Mouse (Mus musculus): ENCODE data around the gene Gabbr2.

Gabbr2 gene

GRCm38 (mm10) chr4:46758340-46759041, 233.2 kb downstream of the Gabbr2 start:
- DNase-seq (ENCODE audit: low spot score), result no peak

- no peak for DNase-seq (ENCODE audit: low spot score)
Observed at GRCm38 (mm10) chr4:46754407-46755194, 237.1 kb downstream of the Gabbr2 start.

- no peak for DNase-seq (ENCODE audit: low spot score)
Observed at GRCm38 (mm10) chr4:46752306-46752705, 239.4 kb downstream of the Gabbr2 start.

- no peak for DNase-seq (ENCODE audit: low spot score)
Observed at GRCm38 (mm10) chr4:46749015-46749414, 242.7 kb downstream of the Gabbr2 start.

GRCm38 (mm10) chr4:46747007-46747746, 244.5 kb downstream of the Gabbr2 start:
- peak; percentile 57 for DNase-seq (ENCODE audit: low spot score)

- no peak for DNase-seq (ENCODE audit: low spot score)
Observed at GRCm38 (mm10) chr4:46745536-46745935, 246.1 kb downstream of the Gabbr2 start.

- DNase-seq (ENCODE audit: low spot score), result no peak
Observed at GRCm38 (mm10) chr4:46744583-46745155, 247.0 kb downstream of the Gabbr2 start.

GRCm38 (mm10) chr4:46742601-46743000, 249.1 kb downstream of the Gabbr2 start:
- no peak for DNase-seq (ENCODE audit: low spot score)

- no peak for DNase-seq (ENCODE audit: low spot score)
Observed at GRCm38 (mm10) chr4:46736910-46737511, 254.7 kb downstream of the Gabbr2 start.

GRCm38 (mm10) chr4:46734906-46735305, 256.8 kb downstream of the Gabbr2 start:
- DNase-seq (ENCODE audit: low spot score), result no peak

GRCm38 (mm10) chr4:46731590-46731989, 260.1 kb downstream of the Gabbr2 start:
- DNase-seq (ENCODE audit: low spot score), result no peak

- DNase-seq (ENCODE audit: low spot score), result no peak
Observed at GRCm38 (mm10) chr4:46729306-46730042, 262.2 kb downstream of the Gabbr2 start.

GRCm38 (mm10) chr4:46728231-46728630, 263.4 kb downstream of the Gabbr2 start:
- no peak for DNase-seq (ENCODE audit: low spot score)

- no peak for DNase-seq (ENCODE audit: low spot score)
Observed at GRCm38 (mm10) chr4:46727153-46727552, 264.5 kb downstream of the Gabbr2 start.

- DNase-seq (ENCODE audit: low spot score), result no peak
Observed at GRCm38 (mm10) chr4:46720821-46721557, 270.7 kb downstream of the Gabbr2 start.

GRCm38 (mm10) chr4:46720070-46720469, 271.6 kb downstream of the Gabbr2 start:
- no peak for DNase-seq (ENCODE audit: low spot score)

- DNase-seq (ENCODE audit: low spot score), result no peak
Observed at GRCm38 (mm10) chr4:46718624-46719023, 273.0 kb downstream of the Gabbr2 start.

GRCm38 (mm10) chr4:46717156-46717555, 274.5 kb downstream of the Gabbr2 start:
- DNase-seq (ENCODE audit: low spot score), result no peak

- no peak for DNase-seq (ENCODE audit: low spot score)
Observed at GRCm38 (mm10) chr4:46716361-46716760, 275.3 kb downstream of the Gabbr2 start.

- no peak for DNase-seq (ENCODE audit: low spot score)
Observed at GRCm38 (mm10) chr4:46710523-46710922, 281.1 kb downstream of the Gabbr2 start.

Data from layer of hippocampus, adult 9-10 months (tissue).